Mouse (Mus musculus) olfactory bulb, adult 2 months (tissue): Measurements from ENCODE around the gene Lipf.

ENCODE experiments used
- CTCF ChIP-seq: fragments of 200-500 bp; IDR thresholded peaks from 2 replicates; pipeline ENCODE4 v1.5.1; 2012; ENCODE audit warnings: low read depth, mild to moderate bottlenecking, low read length, moderate library complexity; ENCODE audit not compliant: insufficient read depth
- POLR2A ChIP-seq: fragments of 200-500 bp; IDR thresholded peaks from 2 replicates; pipeline ENCODE4 v1.6.1; 2012; ENCODE audit warnings: mild to moderate bottlenecking, low read depth, low read length, moderate library complexity; ENCODE audit not compliant: insufficient read depth

GRCm38 (mm10) chr19:33924099-33924498, 36.9 kb upstream of the Lipf start:
- TF ChIP-seq CTCF (no peak), POLR2A (no peak)
